Mouse (Mus musculus) leukemia stem cell, adult 10-12 weeks (primary cell): ENCODE data around the gene Bcan. TPM values are rescaled to one million over a fixed set of nuclear protein-coding genes. Genes with fewer than 3 reads are reported as not detected.

Experiments used
- polyA plus RNA-seq: library from polyadenylated mRNA; stranded (reverse); fragments of >175 nt; gene quantifications from 2 replicates; pipeline ENCODE4 v1.2.3, GENCODE M21; 2012; ENCODE audit warnings: low replicate concordance

Bcan gene
- polyA plus RNA-seq = not detected in 2 replicates

DNA sequence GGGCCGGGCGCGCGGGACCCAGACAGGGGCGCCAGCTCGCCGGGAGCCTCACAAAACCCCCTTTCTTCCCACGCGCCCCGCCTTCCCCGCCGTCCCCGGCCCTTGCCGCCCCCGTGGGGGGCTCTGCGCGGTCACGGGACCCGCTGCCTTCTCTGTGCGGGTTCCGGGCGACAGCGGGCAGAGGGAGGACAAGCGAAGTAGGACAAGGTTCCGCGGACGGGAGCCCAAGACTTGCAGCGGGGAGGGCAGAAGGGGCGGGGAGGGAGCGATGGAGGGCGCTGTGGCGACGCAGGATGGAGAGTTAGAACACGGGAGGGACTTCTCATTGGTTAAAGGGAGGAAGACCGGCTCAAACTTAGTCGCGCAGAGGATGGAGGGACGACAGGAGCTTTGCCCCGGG lies at the start of gene Bcan:
Gene Bcan, minus strand, starts transcription at position 50 of the 400 bp plus-strand sequence.

DNA sequence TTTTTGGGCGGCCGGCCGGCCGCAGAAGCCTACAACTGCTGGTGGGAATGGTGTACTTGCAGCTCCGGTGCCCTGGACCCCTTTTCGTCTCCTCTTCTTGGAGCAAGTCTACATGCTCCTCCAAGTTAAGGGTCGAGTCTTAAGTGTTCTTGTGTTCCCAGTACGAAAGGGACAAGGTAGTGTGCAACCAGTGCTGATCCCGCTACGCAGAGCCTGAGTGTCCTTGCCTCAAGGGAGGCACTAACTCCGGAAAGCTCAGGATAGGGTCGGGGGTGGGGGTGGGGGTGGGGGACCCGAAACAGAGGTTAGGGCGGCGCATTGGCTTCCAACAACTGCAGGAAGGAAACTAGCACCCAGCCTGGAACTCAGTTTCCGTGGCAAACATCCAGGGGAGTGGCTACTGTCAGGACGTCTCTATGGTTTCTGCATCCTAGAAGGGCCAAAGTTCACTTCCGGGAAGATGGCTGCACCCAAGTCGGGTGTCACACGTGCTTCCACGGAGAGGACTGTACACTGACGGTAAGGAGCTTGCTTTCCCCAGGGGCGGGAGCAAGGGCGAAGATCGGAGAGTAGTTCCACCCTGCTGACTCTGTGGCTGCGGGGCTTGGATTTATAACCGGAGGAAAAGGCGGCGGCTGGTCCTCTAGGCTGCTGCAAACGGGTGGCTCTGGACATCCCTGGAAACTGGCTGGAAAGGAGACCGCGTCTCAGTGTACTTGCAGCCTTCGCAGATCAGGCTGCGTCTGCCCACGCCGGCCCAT lies 42.8 kb upstream of the Bcan start, which contains the start of gene Gpatch4:
Gene Gpatch4, plus strand, starts transcription at position 448 of the 761 bp plus-strand sequence.

DNA sequence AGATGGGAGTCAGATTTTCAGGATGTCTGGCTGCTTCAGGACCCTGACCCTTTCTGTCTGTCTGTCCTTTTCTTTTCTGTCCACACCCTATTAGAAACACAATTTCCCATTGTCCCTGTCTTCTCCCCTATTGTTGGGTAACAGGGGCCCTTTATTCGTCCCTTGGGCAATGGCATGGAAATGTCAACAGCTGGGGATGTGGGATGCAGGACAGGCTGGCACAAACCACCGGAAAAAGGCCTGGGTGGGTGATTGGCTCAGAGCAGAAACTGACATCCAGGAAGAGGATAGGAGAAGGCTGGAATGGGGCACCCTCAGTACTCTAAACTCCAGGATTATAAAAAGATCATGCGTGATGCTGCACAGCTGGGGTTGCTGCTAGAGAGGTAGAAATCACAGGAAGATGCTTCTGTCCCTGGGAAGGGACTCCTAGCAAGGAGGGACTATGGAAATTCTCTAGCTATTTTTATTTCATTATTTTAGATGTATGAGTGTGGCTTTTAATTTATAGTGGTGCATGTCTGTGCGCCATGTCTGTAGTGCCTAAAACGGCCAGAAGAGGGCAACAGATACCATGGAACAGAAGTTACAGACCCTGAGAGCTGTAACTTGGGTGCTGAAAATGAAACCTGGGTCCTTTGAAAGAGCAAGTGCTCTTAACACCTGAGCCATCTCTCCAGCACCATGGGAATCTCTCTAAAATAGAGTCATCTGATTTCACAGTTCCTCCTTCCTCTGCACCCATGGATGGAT lies 27.6 kb upstream of the Bcan start, which contains the start of gene Hapln2:
Gene Hapln2, minus strand, starts transcription at position 150 of the 753 bp plus-strand sequence.

DNA sequence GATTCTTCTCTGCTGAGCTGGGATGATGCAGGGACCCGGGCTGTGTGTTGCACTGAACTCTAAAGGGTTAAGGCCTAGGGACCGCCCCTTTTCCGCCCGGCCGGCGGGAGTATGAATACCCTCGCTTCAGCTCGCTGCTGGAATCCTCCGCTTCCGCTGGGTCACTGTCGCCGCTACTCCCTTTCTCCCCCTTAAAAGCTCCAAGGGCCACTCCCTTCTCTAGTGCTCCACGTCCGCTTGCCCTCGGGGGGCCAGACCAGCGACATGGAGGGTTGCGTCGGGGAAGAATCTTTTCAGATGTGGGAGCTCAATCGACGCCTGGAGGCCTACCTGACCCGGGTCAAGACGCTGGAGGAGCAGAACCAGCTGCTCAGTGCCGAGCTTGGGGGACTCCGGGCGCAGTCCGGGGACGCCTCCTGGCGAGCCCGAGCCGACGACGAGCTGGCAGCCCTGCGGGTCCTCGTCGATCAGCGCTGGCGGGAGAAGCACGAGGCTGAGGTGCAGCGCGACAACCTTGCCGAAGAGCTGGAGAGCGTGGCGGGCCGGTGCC lies 29.0 kb downstream of the Bcan start, which contains the start of gene Nes:
Gene Nes, plus strand, starts transcription at position 140 of the 550 bp plus-strand sequence.

DNA sequence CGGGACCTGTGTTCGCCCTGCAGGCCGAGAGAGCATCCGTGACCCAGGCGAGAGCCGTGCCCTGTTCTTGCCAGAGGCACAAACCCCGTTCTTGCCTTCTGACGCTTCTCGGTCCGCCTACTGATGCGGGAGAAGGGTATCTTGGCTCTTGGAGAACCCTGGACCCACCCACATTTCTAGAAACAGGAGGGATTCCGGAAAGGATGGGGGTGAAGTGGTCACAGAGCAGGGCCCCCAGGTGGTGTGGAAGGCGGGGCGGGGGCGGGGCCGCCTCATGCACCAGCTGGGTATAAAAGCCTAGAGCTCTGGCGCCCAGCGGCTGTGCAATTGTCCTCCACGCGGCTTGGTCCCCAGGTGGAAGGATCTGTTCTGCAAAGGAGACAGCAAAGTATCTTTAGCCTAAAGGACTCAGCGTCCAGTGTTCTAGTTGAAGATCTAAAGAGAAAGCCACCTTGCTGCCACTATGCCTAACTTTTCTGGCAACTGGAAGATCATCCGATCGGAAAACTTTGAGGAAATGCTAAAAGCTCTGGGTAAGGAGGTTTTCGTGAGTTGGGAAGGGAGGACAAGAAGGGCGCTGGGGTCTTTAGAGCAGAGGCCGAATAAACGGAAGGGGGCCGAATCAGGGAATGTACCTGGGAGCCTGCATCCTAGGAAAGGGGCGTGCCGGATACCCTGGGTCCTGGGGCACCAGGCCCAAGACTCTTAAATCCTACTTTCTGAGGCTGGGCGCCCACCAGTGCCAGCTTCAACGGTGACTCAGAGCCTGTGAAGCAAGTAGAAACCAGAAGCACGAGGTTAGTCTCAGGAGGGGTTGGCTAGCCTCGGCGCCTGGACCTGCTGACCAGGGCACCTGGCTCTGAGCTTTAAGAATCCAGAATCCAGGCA lies 51.4 kb downstream of the Bcan start, which contains the start of gene Crabp2:
Gene Crabp2, plus strand, starts transcription at position 289 of the 888 bp plus-strand sequence.

Other genes starting within 250 kb of the Bcan start
- 0.07 TPM in 1 of 2 replicates, not detected in the other for gene Ntrk1, start 205.1 kb downstream of the Bcan start, polyA plus RNA-seq
- 0.07 and 0.25 TPM in 2 replicates for gene Insrr, start 203.3 kb downstream of the Bcan start, polyA plus RNA-seq
- 27.1 and 31.2 TPM in 2 replicates for gene Pear1, start 175.9 kb downstream of the Bcan start, polyA plus RNA-seq
- 5.7 and 12.1 TPM in 2 replicates for gene Sh2d2a, start 153.5 kb downstream of the Bcan start, polyA plus RNA-seq
- gene Prcc, start 114.6 kb downstream of the Bcan start, polyA plus RNA-seq = 82.3 and 132 TPM in 2 replicates
- 767 and 952 TPM in 2 replicates for gene Hdgf, start 93.9 kb downstream of the Bcan start, polyA plus RNA-seq
- 3.9 and 12.2 TPM in 2 replicates for gene Mrpl24, start 80.7 kb downstream of the Bcan start, polyA plus RNA-seq
- 13.1 and 20.4 TPM in 2 replicates for gene Isg20l2, start 69.9 kb downstream of the Bcan start, polyA plus RNA-seq
- gene Rrnad1, start 69.5 kb downstream of the Bcan start, polyA plus RNA-seq = 8.5 and 26.9 TPM in 2 replicates
- gene Crabp2, start 51.6 kb downstream of the Bcan start, polyA plus RNA-seq = not detected in 2 replicates
- gene Nes, start 29.2 kb downstream of the Bcan start, polyA plus RNA-seq = 0.62 and 1.3 TPM in 2 replicates
- gene Hapln2, start 27.4 kb upstream of the Bcan start, polyA plus RNA-seq = not detected in 2 replicates
- 6.3 and 10.8 TPM in 2 replicates for gene Gpatch4, start 42.9 kb upstream of the Bcan start, polyA plus RNA-seq
- 12.6 and 22.1 TPM in 2 replicates for gene Naxe, start 58.3 kb upstream of the Bcan start, polyA plus RNA-seq
- gene Ttc24, start 78.1 kb upstream of the Bcan start, polyA plus RNA-seq = not detected in 2 replicates
- 5.7 and 16.2 TPM in 2 replicates for gene Iqgap3, start 81.7 kb upstream of the Bcan start, polyA plus RNA-seq
- 122 and 139 TPM in 2 replicates for gene Mef2d, start 142.1 kb upstream of the Bcan start, polyA plus RNA-seq